Mouse (Mus musculus) forebrain, embryonic 10.5 days (tissue): ENCODE results near the gene Camkk2. TPM values are rescaled to one million over a fixed set of nuclear protein-coding genes. Genes with fewer than 3 reads are reported as not detected.

ENCODE experiments used
- DNase-seq: peaks from one replicate; pipeline ENCODE4 v3.0.0-alpha.2; 2017; ENCODE audit warnings: low spot score; ENCODE audit errors: extremely low spot score
- H3K27ac ChIP-seq: fragments of 300-500 bp; sonication (generic); 2 replicates; pipeline ENCODE4 v1.5.1; 2016; ENCODE audit warnings: mild to moderate bottlenecking
- H3K27me3 ChIP-seq: fragments of 300-500 bp; sonication (generic); 2 replicates; pipeline ENCODE4 v1.6.1; 2016; ENCODE audit warnings: mild to moderate bottlenecking; ENCODE audit not compliant: poor library complexity, severe bottlenecking
- H3K36me3 ChIP-seq: fragments of 300-500 bp; sonication (generic); replicated peaks from 2 replicates; pipeline ENCODE4 v1.6.1; 2016; ENCODE audit warnings: mild to moderate bottlenecking, moderate library complexity
- H3K4me1 ChIP-seq: fragments of 300-500 bp; sonication (generic); 2 replicates; pipeline ENCODE4 v1.6.1; 2016
- H3K4me3 ChIP-seq: fragments of 300-500 bp; sonication (generic); 2 replicates; pipeline ENCODE4 v1.5.1; 2016; ENCODE audit warnings: mild to moderate bottlenecking, moderate library complexity
- H3K9me3 ChIP-seq: fragments of 300-500 bp; sonication (generic); 2 replicates; pipeline ENCODE4 v1.6.1; 2016; ENCODE audit warnings: mild to moderate bottlenecking, moderate library complexity
- whole genome bisulfite sequencing: fragments of 180-500 bp; shearing (Covaris S2); methylation state at CpG from one replicate; pipeline ENCODE4 v1.1.7; 2016; 5-methylcytosine and 5-hydroxymethylcytosine counted together
- polyA plus RNA-seq: library from polyadenylated mRNA; unstranded; fragments of >200 nt; fragmentation: Nextera tagmentation; extraction: Ambion mirVana; gene quantifications from 2 replicates; pipeline ENCODE4 v1.2.1, GENCODE M21; 2016

Camkk2 gene
- polyA plus RNA-seq, 1 experiment from 2014 or later, result 22.6 TPM

DNA sequence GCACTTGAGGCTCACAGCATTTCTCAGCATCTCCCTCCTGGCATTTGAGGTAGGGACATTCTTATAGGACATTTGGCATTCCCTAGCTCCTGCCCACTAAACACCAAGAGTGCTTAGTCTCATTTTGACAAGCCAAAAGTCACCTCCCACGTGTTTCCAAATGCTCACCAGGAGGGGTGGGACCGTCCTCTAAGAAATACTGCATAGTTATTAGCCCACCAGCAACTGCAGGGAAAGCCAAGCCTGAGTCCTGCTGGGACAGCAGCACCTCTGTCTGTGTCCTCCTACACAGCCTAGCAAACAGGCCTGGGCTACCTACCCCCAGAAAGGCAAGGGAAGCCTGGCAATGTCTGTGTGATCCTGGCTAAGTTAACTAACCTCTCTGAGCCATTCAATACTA is 1.9 kb downstream of the Camkk2 start:
- no peak overlapping the region for H3K27ac ChIP-seq
- peaks cover 10% of the 10 kb centered on the region; the same call in 1 of the 2 replicates for H3K9me3 ChIP-seq
- peaks cover 27% of the 10 kb centered on the region for H3K36me3 ChIP-seq
- no peak for DNase-seq
- peaks cover 14% of the 10 kb centered on the region for H3K27me3 ChIP-seq
- no peak overlapping the region for H3K4me3 ChIP-seq
- H3K4me1 ChIP-seq, result peaks cover 26% of the 10 kb centered on the region
- 58% methylated on average over 2 of the region's 2 CpGs for WGBS

DNA sequence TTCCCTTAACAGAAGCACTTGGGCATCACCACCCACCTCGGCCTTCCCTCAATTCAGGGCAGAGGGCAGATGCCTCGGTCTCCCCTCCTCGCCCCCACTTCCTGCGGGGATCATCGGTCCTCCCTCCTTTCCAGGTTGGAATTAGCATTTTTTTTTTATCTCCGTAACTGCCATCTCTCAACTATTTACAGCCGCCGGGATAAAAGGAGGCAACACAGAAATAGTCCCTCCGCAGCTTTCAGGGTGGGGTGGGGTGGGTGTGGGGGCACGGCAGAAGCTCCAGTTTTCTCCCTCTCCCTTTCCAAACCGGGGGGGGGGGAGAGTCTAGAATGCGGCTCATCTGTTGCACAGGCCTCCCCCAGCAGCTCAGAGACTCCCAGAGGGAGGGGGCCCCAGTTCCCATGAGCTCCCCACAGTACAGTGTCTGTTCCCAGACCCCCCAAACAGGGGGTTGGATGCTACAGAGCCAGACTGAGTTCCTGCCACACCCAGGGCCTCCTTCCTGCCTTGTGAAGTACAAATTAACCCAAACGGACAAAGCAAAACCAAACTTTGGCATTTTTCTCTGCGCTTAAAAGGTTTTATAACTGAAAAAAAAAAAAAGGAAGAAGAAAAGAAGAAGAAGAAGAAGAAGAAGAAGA is 3.4 kb downstream of the Camkk2 start:
- Histone ChIP-seq H3K27me3 (peaks cover 14% of the 10 kb centered on the region), H3K4me3 (no peak overlapping the region), H3K36me3 (peaks cover 28% of the 10 kb centered on the region), H3K27ac (no peak overlapping the region), H3K9me3 (peaks cover 11% of the 10 kb centered on the region; the same call in 1 of the 2 replicates), H3K4me1 (peaks cover 26% of the 10 kb centered on the region)
- no peak for DNase-seq
- WGBS, result 89% methylated on average over 14 of the region's 14 CpGs

DNA sequence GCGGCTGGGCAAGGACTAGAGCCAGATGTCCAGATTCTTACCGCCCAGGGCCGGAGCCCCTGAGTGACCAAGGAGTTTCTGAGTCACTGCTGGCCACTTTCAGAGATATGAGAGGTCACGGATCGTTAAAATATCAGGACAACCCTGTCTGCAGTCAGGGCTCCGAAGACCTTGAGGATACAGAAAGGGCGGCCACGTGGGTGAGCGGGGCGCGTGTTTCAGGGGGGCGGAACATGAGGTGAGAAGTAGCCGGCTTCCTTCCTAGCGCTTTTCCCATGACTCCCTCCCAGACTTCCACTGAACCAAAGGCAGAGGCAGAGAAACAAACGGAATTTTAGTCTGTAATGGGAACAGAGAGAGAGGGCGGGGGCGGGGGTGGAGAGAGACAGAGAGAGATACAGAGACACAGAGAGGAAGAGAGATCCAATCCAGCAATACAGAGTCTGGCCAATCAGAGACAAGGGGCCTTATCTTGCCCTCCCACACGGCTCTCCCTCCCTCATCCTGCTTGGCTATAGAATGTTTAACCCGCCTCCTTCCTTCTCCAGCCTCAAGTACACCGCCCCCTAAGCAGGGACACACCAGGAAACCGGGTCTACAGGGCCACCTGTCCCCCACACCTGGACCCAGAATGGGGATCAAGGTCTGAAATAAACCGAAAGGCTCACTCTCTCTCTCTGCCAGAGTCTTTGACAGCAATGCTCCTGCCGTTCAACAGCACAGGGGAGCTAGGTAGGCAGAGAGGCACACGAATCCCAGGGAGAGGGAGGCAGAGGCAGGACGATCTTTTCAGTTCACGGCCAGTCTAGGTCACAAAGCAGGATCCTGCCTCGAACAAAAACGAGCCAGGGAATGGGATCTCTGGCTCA is 4.2 kb downstream of the Camkk2 start:
- no peak overlapping the region for H3K27ac ChIP-seq
- DNase-seq, result no peak
- H3K36me3 ChIP-seq, result peaks cover 32% of the 10 kb centered on the region
- H3K4me1 ChIP-seq, result peaks cover 26% of the 10 kb centered on the region
- H3K4me3 ChIP-seq, result no peak overlapping the region
- H3K27me3 ChIP-seq, result peaks cover 8% of the 10 kb centered on the region
- H3K9me3 ChIP-seq, result peaks cover 11% of the 10 kb centered on the region; the same call in 1 of the 2 replicates
- WGBS, result 80% methylated on average over 28 of the region's 28 CpGs

DNA sequence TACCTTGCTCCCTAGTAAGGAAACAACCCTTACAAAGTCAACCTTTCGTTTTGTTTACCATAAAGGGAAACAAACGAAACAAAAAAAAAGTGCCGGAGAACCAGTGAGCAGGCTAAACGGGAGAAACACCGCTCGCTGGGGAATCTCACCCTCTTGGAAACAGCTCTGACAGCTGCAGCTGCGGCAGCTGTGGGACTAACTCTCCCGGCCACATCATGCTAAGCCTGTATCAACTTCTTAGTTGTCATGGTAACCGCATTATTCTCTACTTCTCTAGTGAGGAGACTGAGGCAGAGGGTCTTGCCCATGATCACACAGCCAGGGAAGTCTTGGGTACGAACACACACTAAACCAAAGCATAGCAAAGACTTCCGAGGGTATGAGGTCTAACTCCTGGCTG is 5.5 kb downstream of the Camkk2 start:
- Histone ChIP-seq H3K9me3 (peaks cover 11% of the 10 kb centered on the region; the same call in 1 of the 2 replicates), H3K27ac (no peak overlapping the region), H3K4me3 (no peak overlapping the region), H3K36me3 (peaks cover 45% of the 10 kb centered on the region), H3K27me3 (peaks cover 7% of the 10 kb centered on the region), H3K4me1 (peaks cover 16% of the 10 kb centered on the region)
- 89% methylated on average over 11 of the region's 11 CpGs for WGBS
- DNase-seq, result no peak

DNA sequence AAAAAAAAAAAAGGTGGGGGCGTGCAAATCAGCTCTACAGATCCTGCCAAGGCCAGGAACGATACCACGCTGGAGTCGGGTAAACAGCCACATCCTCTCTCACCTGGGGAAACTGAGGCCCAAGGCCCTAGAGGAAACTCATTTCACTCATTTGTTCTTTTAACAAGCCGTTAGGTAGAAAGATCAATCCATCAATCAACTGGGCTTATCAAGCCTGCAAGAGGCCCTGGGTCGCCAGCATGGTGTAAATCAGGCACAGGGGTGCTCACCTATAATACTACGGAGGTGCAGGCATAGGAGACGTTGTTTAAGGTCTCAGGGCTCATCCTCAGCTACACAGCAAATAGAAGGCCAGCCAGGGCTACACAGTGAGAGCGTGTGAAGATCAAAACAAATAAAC is 7.8 kb downstream of the Camkk2 start:
- H3K4me3 ChIP-seq, result no peak overlapping the region
- peaks cover 55% of the 10 kb centered on the region for H3K36me3 ChIP-seq
- 92% methylated on average over 9 of the region's 9 CpGs for WGBS
- H3K27ac ChIP-seq, result no peak overlapping the region
- H3K9me3 ChIP-seq, result peaks cover 10% of the 10 kb centered on the region; the same call in 1 of the 2 replicates
- DNase-seq, result no peak
- peaks cover 3% of the 10 kb centered on the region for H3K4me1 ChIP-seq
- H3K27me3 ChIP-seq, result no peaks in the 10 kb centered on the region

DNA sequence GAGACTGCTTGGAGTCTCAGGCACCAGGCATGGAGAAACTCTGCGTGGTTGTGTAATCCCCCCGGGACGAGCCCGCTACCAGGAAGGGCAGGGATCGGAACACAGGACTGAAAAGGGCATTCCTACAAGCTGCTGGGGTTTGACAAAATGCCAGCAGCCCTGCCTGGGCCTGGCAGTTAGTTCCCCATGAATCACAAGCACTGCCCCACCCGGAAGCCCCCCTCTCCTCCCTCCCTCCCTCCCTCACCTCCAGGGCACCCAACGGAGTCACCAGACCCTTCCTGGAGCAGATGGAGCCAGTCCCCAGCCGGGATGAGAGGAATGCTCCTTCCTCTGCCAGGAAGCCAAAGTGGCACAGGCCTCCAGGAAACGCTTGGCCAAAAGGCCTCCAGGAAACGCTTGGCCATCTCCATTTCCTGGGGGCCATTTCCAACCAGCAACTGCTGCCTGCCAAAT is 8.4 kb downstream of the Camkk2 start:
- DNase-seq, result no peak
- peaks cover 9% of the 10 kb centered on the region; the same call in 1 of the 2 replicates for H3K9me3 ChIP-seq
- 0 out of 2 replicates have a peak overlapping the region, but pooled peaks have one; percentile 9 for H3K27ac ChIP-seq
- peaks cover 3% of the 10 kb centered on the region for H3K4me1 ChIP-seq
- peaks cover 54% of the 10 kb centered on the region for H3K36me3 ChIP-seq
- no peak overlapping the region for H3K4me3 ChIP-seq
- H3K27me3 ChIP-seq, result no peaks in the 10 kb centered on the region
- 83% methylated on average over 10 of the region's 10 CpGs for WGBS

DNA sequence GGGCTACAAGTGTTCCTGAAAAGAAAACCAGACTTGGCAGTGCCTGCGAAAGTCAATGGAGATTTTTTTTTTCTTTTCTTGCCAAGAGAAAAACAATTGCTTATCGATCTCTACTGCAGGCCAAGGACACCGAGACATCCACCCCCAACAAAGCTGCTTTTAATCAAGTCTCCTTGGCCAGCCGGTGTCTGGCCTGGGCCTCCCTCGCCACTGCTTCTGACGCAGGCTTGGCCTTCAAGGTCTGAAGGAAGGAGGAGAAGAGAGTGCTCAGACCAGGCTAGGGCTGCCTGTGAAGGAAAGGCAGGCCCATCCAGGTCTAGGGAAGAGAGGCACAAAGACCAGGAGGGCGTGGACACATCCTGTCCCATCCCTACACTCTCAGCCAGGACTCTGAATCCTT is 8.9 kb downstream of the Camkk2 start:
- peaks cover 9% of the 10 kb centered on the region; the same call in 1 of the 2 replicates for H3K9me3 ChIP-seq
- 0 out of 2 replicates have a peak overlapping the region, but pooled peaks have one; percentile 9 for H3K27ac ChIP-seq
- WGBS, result 86% methylated on average over 7 of the region's 7 CpGs
- no peaks in the 10 kb centered on the region for H3K27me3 ChIP-seq
- no peak for DNase-seq
- no peak overlapping the region for H3K4me3 ChIP-seq
- peaks cover 3% of the 10 kb centered on the region for H3K4me1 ChIP-seq
- H3K36me3 ChIP-seq, result peaks cover 54% of the 10 kb centered on the region

DNA sequence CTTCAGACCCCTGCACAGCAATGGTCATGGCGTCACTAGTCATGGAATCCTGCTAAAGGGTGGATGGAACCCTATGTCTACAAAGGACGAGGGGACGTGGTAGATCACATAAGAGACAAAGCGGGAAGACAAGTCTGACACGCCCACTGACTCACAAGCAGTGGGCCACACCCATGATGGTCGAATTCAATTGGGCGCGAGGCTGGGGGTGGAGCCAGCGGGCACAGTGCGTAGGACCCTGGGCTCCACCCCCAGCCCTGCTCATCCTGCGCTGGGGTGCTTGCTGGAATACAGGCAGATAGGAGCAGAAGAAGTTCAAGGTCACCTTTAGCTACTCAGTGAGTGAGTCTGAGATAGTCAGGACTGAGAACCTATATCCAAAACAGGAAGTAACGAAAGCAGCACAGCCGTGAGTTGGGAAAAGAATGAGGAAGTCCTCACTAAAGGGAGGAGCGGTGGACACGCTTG is 10.1 kb downstream of the Camkk2 start:
- Histone ChIP-seq H3K27me3 (no peaks in the 10 kb centered on the region), H3K27ac (no peak overlapping the region), H3K9me3 (peaks cover 9% of the 10 kb centered on the region; the same call in 1 of the 2 replicates), H3K4me1 (peaks cover 3% of the 10 kb centered on the region), H3K4me3 (no peak overlapping the region), H3K36me3 (peaks cover 50% of the 10 kb centered on the region)
- WGBS, result 87% methylated on average over 15 of the region's 15 CpGs
- DNase-seq, result no peak

DNA sequence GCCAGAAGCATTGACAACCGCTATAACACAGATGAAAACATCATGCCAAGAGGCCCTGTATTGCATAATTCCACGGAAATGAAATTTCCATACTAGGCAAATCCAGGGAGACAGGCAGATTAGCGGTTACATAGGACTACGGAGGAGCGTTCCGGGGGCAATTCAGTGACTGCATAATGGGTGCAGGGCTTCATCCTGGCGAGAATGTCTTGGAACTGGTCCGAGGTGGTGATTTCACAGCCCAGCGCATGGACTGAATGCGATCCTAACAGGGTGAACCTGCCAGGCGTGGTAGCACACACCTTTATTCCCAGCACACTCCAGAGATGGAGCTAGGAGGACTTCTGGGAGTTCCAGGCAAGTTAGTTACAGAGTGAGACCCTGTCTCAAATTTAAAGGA is 11.9 kb downstream of the Camkk2 start:
- Histone ChIP-seq H3K4me1 (peaks cover 4% of the 10 kb centered on the region; the same call in 1 of the 2 replicates), H3K9me3 (peaks cover 1% of the 10 kb centered on the region; the same call in 1 of the 2 replicates), H3K27me3 (no peaks in the 10 kb centered on the region), H3K27ac (no peak overlapping the region), H3K36me3 (peaks cover 50% of the 10 kb centered on the region), H3K4me3 (no peak overlapping the region)
- no peak for DNase-seq
- WGBS, result 93% methylated on average over 11 of the region's 11 CpGs

DNA sequence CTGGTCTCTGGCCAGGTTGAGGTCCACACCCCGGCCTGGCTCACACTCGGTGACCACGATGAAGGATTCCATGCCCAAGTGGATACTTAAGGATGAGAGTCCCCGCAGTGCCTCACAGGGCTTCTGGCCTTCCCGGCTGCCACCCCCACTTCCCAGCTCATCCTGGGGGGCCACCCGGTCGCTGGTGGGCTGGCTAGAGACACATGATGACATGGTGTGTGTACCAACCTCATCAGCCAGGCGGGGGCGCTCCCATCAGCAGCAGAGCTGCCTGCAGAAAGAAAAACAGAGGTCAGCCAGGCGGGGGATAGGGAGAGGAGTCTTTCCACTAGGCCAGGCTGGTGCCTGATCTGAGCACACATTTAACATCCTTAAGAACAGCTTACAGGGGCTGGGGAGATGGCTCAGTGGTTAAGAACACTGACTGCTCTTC is 15.2 kb downstream of the Camkk2 start:
- WGBS, result 55% methylated on average over 10 of the region's 10 CpGs
- Histone ChIP-seq H3K27me3 (no peaks in the 10 kb centered on the region), H3K36me3 (peaks cover 46% of the 10 kb centered on the region), H3K4me1 (0 out of 2 replicates have a peak, but pooled peaks cover 4% of the 10 kb centered on the region), H3K4me3 (no peak overlapping the region), H3K9me3 (no peaks in the 10 kb centered on the region), H3K27ac (peak overlapping the region; percentile 51)
- no peak for DNase-seq

DNA sequence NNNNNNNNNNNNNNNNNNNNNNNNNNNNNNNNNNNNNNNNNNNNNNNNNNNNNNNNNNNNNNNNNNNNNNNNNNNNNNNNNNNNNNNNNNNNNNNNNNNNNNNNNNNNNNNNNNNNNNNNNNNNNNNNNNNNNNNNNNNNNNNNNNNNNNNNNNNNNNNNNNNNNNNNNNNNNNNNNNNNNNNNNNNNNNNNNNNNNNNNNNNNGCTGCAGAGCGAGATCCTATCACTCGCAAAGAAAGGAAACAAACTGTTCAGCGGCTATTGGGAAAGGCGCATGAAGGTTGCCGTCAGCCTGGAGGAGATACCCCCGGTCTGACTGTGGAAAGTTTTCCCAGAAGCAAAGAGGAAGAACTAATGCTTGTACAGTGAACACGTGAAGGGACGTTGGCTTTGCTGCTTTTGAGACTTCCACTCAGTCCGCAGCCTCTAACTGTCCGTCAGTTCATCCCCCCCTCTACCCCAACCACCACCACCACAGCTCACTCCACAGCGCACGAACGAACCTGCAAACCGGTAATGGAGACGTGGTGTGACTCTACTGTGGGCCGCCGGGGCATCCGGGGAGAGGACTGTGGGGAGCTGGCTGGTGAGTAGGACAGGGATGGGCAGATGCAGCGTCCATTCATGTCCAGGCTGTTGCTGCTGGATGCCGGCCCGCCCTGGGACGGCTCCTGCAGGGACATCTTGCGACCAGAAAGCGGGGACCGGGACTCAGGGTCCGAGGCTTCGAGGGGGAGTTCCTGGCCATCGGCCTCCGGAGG is 15.8 kb downstream of the Camkk2 start:
- WGBS, result 91% methylated on average over 29 of the region's 29 CpGs
- Histone ChIP-seq H3K36me3 (peaks cover 48% of the 10 kb centered on the region), H3K27ac (peak overlapping the region; percentile 51)

DNA sequence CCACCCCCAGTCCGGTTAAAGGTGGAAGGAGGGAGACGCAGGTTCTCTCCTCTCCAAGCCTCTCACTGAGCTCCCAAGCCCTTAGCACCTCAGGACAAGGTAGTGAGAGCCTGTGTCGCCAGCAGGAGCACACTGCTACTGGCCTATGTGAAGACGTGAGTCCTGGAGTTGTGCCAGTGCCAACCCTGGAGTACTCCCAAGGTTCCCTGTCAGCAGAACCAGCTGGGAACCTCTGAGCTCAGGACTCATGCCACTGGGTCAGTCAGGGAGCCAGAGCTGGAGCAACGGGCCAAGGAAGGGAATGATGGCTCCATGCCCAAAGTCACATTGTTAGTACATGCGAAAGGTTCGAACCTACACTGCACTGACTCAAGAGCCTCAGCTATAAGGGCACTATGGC is 22.5 kb downstream of the Camkk2 start:
- Histone ChIP-seq H3K27me3 (no peaks in the 10 kb centered on the region), H3K9me3 (no peaks in the 10 kb centered on the region), H3K27ac (no peak overlapping the region), H3K4me3 (no peak overlapping the region), H3K36me3 (peaks cover 70% of the 10 kb centered on the region), H3K4me1 (peaks cover 2% of the 10 kb centered on the region; the same call in 1 of the 2 replicates)
- WGBS, result 92% methylated on average over 7 of the region's 7 CpGs
- DNase-seq, result no peak

More for the DNA sequence above, 15.8 kb downstream of the Camkk2 start:
- Histone ChIP-seq H3K4me1 (0 out of 2 replicates have a peak, but pooled peaks cover 4% of the 10 kb centered on the region), H3K27me3 (no peaks in the 10 kb centered on the region), H3K9me3 (no peaks in the 10 kb centered on the region), H3K4me3 (no peak overlapping the region)
- DNase-seq, result no peak
